Mouse (Mus musculus) heart, adult 2 months (tissue): Measurements from ENCODE around the gene Fdx1l. TPM values are rescaled to one million over a fixed set of nuclear protein-coding genes. Genes with fewer than 3 reads are reported as not detected.

ENCODE experiments used
- DNase-seq, 2 experiments: peaks; one replicate each; pipeline ENCODE4 v3.0.0; 2021
- H3K27ac ChIP-seq: fragments of 200-600 bp; 2 replicates; pipeline ENCODE4 v1.8.1; 2022
- H3K27me3 ChIP-seq: fragments of 200-500 bp; 2 replicates; pipeline ENCODE4 v1.6.1; 2012; ENCODE audit warnings: mild to moderate bottlenecking, low read length, inconsistent platforms, mixed read lengths; ENCODE audit not compliant: control insufficient read depth, insufficient read depth
- H3K36me3 ChIP-seq: fragments of 200-500 bp; 2 replicates; pipeline ENCODE4 v1.6.1; 2012; ENCODE audit warnings: low read length, inconsistent platforms; ENCODE audit not compliant: control insufficient read depth, insufficient read depth
- H3K4me1 ChIP-seq: fragments of 200-500 bp; 2 replicates; pipeline ENCODE4 v1.6.1; 2011; ENCODE audit warnings: low read length; ENCODE audit not compliant: control insufficient read depth, insufficient read depth
- H3K4me3 ChIP-seq: fragments of 200-600 bp; 2 replicates; pipeline ENCODE4 v1.8.1; 2022
- H3K79me2 ChIP-seq: fragments of 200-500 bp; replicated peaks from 2 replicates; pipeline ENCODE4 v1.6.1; 2012; ENCODE audit warnings: mild to moderate bottlenecking, inconsistent platforms, low read length, moderate library complexity, mixed read lengths; ENCODE audit not compliant: control insufficient read depth, insufficient read depth
- H3K9ac ChIP-seq: fragments of 200-500 bp; 2 replicates; pipeline ENCODE4 v1.6.1; 2012; ENCODE audit warnings: low read depth, mild to moderate bottlenecking, control low read depth, inconsistent platforms, low read length, mixed read lengths
- CTCF ChIP-seq: fragments of 200-600 bp; IDR thresholded peaks from 2 replicates; pipeline ENCODE4 v1.8.1; 2022; ENCODE audit warnings: antibody characterized with exemption, mild to moderate bottlenecking, moderate library complexity
- EP300 ChIP-seq: fragments of 200-500 bp; IDR thresholded peaks from 2 replicates; pipeline ENCODE4 v1.6.1; 2011; ENCODE audit warnings: low read depth, low read length, control low read depth; ENCODE audit not compliant: insufficient read depth
- POLR2A ChIP-seq: fragments of 200-500 bp; IDR thresholded peaks from 2 replicates; pipeline ENCODE4 v1.6.1; 2011; ENCODE audit warnings: mild to moderate bottlenecking, low read depth, low read length, control low read depth; ENCODE audit not compliant: insufficient read depth
- WGBS: fragments of 180-500 bp; shearing (Covaris S2); methylation state at CpG from one replicate; pipeline ENCODE4 v1.1.7; 2018; 5-methylcytosine and 5-hydroxymethylcytosine counted together
- intact Hi-C: fragments of 180-260 bp; cut with DNase I; formaldehyde crosslinking; loops from one replicate; pipeline ENCODE4 v1.15.1; 2025
- polyA plus RNA-seq: library from polyadenylated mRNA; depleted of rRNA; stranded (reverse); fragments of >200 nt; gene quantifications from 2 replicates; pipeline ENCODE4 v1.2.3, GENCODE M21; 2012
- total RNA-seq, 2 experiments: library from RNA; stranded (reverse); gene quantifications; 2 replicates each; pipeline ENCODE4 v1.2.3; 2021

Fdx1l gene
- total and polyA plus RNA-seq, 3 experiments, result 35.8 to 51.1 (median 41.4) TPM

DNA sequence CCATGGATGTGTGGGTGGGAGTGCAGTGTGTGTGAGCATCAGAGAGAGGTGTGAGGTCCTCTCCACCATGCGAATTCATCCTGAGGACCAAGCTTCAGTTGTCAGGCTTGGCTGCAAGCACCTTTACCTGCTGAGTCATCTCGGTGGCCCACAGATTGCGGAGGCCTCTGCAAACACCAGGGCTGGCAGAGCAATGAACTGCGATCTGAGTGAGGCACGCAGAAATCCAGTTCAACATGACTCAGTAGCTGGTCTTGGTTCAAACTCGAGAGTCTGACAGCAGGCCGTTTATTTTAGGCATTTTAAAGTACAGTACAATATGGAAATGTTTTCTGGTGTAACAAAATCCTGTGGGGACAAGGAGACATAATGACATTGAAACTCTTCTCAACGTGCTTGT lies 24.4 kb upstream of the Fdx1l start:
- peaks cover 2% of the 10 kb centered on the region; the same call in 1 of the 2 replicates for H3K4me1 ChIP-seq
- H3K79me2 ChIP-seq, result no peaks in the 10 kb centered on the region
- no peak for TF ChIP-seq CTCF
- no peak for TF ChIP-seq EP300
- no peak for TF ChIP-seq POLR2A
- no peak overlapping the region for H3K9ac ChIP-seq
- intact Hi-C loops, result no loop called here
- H3K36me3 ChIP-seq, result no peaks in the 10 kb centered on the region
- 56% methylated on average over 8 of the region's 8 CpGs for WGBS
- H3K4me3 ChIP-seq, result no peak overlapping the region
- H3K27me3 ChIP-seq, result no peaks in the 10 kb centered on the region
- no peak for DNase-seq
- no peak overlapping the region for H3K27ac ChIP-seq

GRCm38 (mm10) chr9:21095958-21096357 lies 22.5 kb upstream of the Fdx1l start:
- intact Hi-C loops, result no loop called here

DNA sequence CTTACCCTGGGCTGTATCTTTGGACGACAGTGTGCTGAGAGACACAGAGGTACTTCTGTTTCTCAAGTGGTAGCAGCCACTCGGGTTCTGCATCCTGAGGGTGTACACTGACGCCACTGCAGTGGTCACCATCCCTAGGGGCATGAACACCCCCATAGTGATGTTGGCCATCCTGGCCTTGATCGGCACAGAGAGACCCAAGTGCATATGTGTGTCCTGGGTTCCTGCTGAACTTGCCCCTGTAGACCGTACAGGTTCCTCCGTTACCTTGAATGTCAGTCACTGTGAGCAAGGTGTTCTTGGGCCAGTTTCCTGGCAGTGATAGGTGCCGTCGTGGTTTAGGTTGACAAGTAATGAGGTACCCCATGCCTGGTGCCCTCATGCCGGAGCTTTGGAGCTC lies 20.0 kb upstream of the Fdx1l start:
- H3K27ac ChIP-seq, result no peak overlapping the region
- H3K36me3 ChIP-seq, result no peaks in the 10 kb centered on the region
- H3K4me3 ChIP-seq, result no peak overlapping the region
- no peak for DNase-seq
- H3K9ac ChIP-seq, result no peak overlapping the region
- intact Hi-C loops, result loop anchor here (2.0 to 5.0 kb wide), 2 partner anchors 39 to 61 kb away; partner anchors contain the start of gene Icam5
- TF ChIP-seq CTCF (no peak), POLR2A (no peak), EP300 (no peak)
- peaks cover 3% of the 10 kb centered on the region; the same call in 1 of the 2 replicates for H3K79me2 ChIP-seq
- H3K4me1 ChIP-seq, result peaks cover 9% of the 10 kb centered on the region
- 93% methylated on average over 9 of the region's 9 CpGs for whole genome bisulfite sequencing
- no peaks in the 10 kb centered on the region for H3K27me3 ChIP-seq

More at GRCm38 (mm10) chr9:21095958-21096357, 22.5 kb upstream of the Fdx1l start:
- H3K27me3 ChIP-seq, result no peaks in the 10 kb centered on the region
- no peaks in the 10 kb centered on the region for H3K36me3 ChIP-seq
- H3K9ac ChIP-seq, result no peak overlapping the region
- H3K4me1 ChIP-seq, result peaks cover 4% of the 10 kb centered on the region
- 90% methylated on average over 4 of the region's 4 CpGs for WGBS
- no peak overlapping the region for H3K4me3 ChIP-seq
- TF ChIP-seq CTCF (no peak), EP300 (no peak), POLR2A (no peak)
- no peaks in the 10 kb centered on the region for H3K79me2 ChIP-seq
- no peak for DNase-seq
- H3K27ac ChIP-seq, result no peak overlapping the region

DNA sequence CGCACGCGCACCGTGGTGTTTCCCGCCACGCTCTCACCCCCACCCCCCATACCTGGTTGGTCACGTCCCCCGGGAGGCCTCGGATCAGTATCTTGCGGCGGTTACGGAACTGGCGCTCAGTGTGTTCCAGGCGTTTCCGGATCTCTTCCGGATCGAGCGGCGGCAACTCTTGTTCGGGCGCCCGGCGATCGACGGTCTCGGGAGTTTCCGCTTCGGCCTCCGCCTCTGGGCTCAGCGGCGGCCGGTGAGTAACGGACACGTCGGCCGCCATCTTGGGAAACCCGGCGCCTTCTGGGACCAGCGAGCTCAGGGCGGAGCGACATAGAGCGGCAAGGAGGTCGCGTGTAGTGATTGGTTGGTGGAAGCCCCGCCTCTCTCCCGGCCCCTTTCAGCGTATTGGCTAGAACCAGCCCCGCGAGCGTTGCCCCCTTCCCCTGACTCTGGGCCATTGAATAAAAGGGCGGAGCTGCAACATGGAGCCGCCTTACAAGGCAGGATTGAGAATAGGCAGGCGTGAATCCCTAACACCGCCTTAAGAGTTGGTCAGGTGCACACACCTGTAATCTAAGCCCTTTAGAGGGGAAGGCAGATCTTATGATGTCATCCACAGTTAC lies 18.4 kb upstream of the Fdx1l start, which contains the start of the genes Gm38431 and Raver1:
Gene Gm38431 (minus strand): TSS at position 291 of the 614 bp plus-strand sequence.
Gene Raver1 (minus strand): TSS at position 302 of the 614 bp plus-strand sequence.
- peak within 1 kb of the TSS; percentile 94 for H3K27ac ChIP-seq
- H3K79me2 ChIP-seq, result peaks cover 5% of the 10 kb centered on the region; the same call in 1 of the 2 replicates
- WGBS, result under 1% methylated on average over 54 of the region's 54 CpGs
- peak; percentile 96 to 98 for DNase-seq
- TF ChIP-seq POLR2A (peak; percentile 88), CTCF (no peak)
- peak within 1 kb of the TSS; percentile 62 for H3K4me3 ChIP-seq
- H3K4me1 ChIP-seq, result peaks cover 7% of the 10 kb centered on the region
- intact Hi-C loops, result loop anchor here (2.0 to 5.0 kb wide), 2 partner anchors 41 to 60 kb away; partner anchors contain the start of gene Icam5
- peak within 1 kb of the TSS; percentile 81 for H3K9ac ChIP-seq
- H3K27me3 ChIP-seq, result no peaks in the 10 kb centered on the region
- no peaks in the 10 kb centered on the region for H3K36me3 ChIP-seq

- H3K36me3 ChIP-seq, result no peaks in the 10 kb centered on the region
- H3K27me3 ChIP-seq, result no peaks in the 10 kb centered on the region
- peak overlapping the region; percentile 94 for H3K27ac ChIP-seq
- H3K4me1 ChIP-seq, result peaks cover 7% of the 10 kb centered on the region
- DNase-seq, result no peak
- WGBS, result 2% methylated on average over 24 of the region's 24 CpGs
- intact Hi-C loops, result loop anchor here (5.0 kb wide), 1 partner anchor 59 kb away; the partner anchor contains the start of gene Icam5
- TF ChIP-seq CTCF (no peak), EP300 (no peak)
- peaks cover 5% of the 10 kb centered on the region; the same call in 1 of the 2 replicates for H3K79me2 ChIP-seq
- peak overlapping the region; percentile 62 for H3K4me3 ChIP-seq
- peak overlapping the region; percentile 81 for H3K9ac ChIP-seq
These were observed 17.7 kb upstream of the Fdx1l start for GRCm38 (mm10) chr9:21090972-21091706.

DNA sequence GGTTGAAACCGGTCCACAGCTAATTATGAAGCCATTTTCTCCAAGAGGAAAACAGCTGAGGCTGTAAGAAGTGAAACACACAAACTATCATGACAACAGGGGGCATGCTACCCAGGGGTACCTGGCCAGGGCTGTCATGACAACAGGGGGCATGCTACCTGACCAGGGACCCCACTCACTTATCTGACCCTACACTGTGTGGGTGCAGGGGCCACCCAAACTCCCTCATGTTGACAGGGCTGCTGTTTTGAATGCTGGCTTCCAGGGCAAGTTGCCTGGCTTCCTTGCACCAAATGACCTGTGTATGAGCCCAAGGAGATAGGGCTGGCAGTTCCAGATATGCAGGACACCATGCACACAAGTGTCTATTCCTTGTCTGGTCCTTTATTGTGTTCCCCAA lies 17.1 kb upstream of the Fdx1l start:
- TF ChIP-seq POLR2A (no peak), EP300 (no peak), CTCF (no peak)
- Histone ChIP-seq H3K4me3 (peak overlapping the region; percentile 62; the same call in 1 of the 2 replicates), H3K36me3 (no peaks in the 10 kb centered on the region; the same call in 1 of the 2 replicates), H3K4me1 (peaks cover 7% of the 10 kb centered on the region), H3K27ac (no peak overlapping the region), H3K27me3 (no peaks in the 10 kb centered on the region), H3K79me2 (peaks cover 5% of the 10 kb centered on the region; the same call in 1 of the 2 replicates), H3K9ac (no peak overlapping the region)
- intact Hi-C loops, result loop anchor here (5.0 kb wide), 1 partner anchor 58 kb away; the partner anchor contains the start of gene Icam5
- no peak for DNase-seq
- WGBS, result 84% methylated on average over 1 of the region's 1 CpGs
